Mouse (Mus musculus) skeletal muscle tissue, adult 2 months (tissue): ENCODE measurements around the gene Adamts17.

Experiments
- DNase-seq: peaks from one replicate; pipeline ENCODE4 v3.0.0-alpha.2; 2012; ENCODE audit warnings: low read depth, low spot score

Gene Adamts17

GRCm38 (mm10) chr7:66843846-66844245 lies 4.3 kb downstream of the Adamts17 start:
- DNase-seq: no peak

- no peak for DNase-seq
These were observed 7.0 kb downstream of the Adamts17 start for GRCm38 (mm10) chr7:66846582-66846981.

DNA sequence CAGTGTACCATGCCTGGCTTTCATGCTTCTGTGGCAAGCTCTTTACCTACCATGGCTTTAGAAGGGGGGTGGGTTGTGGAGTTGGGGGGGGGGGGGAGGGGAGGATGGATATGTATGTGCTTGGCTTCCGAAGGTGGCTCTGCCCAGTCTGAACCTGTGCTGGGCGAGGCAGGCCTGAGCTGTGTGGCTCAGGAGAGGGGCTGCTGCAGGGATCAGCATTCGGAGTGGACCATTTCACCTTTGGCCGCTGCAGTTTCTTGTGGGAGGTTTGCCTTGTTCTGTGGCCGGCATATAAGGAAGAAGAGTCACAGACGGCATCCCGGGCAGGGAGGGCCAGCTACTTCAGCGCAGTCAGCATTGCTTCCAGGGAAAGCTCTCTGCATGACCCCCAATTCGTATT lies 7.8 kb downstream of the Adamts17 start:
- no peak for DNase-seq

DNA sequence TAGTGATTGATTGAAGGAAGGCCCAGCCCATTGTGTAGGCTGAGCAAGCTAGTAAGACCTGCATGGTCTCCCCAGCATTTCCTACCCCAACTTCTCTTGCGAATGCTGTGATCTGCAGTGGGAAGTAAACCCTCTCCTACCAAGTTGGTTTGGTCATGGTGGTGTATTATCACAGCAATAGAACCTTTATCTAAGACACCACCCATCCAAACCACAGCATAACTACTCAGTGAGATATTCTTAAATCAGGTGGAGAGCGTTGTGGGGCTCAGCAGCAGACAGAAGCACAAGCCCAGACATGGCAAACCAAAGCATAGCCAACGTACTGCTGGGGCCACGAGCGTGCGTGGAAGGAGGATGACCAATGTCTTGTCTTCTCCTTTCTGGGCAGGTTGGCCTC lies 9.8 kb downstream of the Adamts17 start:
- DNase-seq: no peak

DNA sequence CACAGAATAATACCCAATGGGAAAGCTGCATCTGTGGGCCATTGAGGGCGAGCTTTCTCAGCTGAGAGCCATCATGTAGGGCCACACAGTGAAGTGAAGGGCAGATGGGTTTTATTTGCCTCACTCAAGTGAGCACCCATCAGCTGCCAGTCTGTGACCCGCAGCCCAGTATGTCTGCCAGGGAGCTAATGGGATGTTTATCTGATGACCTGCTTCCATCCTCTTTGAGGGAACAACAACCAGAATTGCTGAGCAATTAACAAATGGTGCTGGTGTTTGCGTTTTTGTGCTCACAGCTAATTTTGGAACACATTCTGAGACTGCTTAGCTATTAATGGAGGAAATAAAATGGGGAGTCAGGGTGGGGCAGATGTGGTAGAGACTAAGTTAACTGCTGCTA lies 12.6 kb downstream of the Adamts17 start:
- DNase-seq: no peak

GRCm38 (mm10) chr7:66857610-66858009 lies 18.1 kb downstream of the Adamts17 start:
- DNase-seq: no peak

DNA sequence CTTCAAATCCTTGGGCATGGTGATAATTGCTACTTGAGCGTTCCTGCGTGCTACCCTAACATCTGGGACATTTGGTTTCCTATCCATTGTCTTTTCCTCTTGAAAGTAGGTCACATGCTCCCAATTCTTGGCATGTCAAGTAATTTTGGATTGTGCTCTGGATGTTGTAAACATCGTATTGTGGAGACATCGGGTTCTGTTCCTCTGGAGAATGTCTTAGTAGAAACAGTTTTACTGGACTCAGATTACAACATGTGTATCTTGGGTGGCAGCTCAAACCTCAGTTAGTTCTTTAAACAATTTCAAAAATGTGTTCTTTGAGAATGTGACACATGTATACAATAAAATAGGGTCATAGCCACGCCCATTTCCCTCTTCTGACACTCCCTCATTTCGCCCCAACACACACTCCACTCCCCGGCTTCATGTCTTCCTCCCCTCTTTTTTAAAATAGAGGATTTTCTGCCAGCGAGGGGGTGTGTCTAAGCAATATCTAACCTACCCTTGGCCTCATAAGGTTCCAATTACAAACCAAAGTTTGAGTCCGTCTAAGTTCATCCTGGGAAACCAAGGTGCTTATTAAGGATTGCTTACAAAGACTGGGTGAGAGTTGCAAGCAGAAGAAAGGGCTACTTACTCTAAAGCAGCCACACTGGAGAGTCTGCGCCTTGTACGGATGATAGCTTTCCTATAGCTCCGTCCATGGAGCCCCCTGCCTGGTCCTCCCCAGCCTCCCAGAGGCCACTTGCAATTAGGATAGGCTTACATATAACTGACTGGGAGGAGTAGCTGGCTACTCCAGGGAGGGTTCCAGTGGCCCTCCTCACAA lies 18.9 kb downstream of the Adamts17 start:
- DNase-seq: no peak

DNA sequence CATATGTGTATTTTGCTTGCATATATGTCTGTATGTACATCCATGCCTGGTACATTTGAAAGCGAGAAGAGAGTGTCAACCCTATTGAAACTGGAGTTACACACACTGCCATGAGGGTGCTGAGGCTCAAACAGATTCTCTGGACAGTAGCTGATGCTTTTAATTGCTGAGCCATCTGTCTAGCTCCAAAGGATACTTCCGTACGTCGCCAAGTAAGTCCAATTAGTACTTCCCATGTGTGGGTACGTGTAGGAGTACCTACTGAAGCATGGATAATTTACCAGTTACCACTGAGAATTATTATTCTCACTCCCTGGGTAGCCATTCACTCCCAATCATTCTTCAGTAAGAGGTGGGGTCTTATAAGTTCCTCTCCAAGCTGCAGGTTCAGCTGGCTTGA lies 19.7 kb downstream of the Adamts17 start:
- DNase-seq: no peak

GRCm38 (mm10) chr7:66866944-66867718 lies 27.6 kb downstream of the Adamts17 start:
- DNase-seq: no peak

- DNase-seq: peak; percentile 20
These were observed 28.4 kb downstream of the Adamts17 start for GRCm38 (mm10) chr7:66867719-66868501.

GRCm38 (mm10) chr7:66871520-66871919 lies 32.0 kb downstream of the Adamts17 start:
- DNase-seq: no peak

DNA sequence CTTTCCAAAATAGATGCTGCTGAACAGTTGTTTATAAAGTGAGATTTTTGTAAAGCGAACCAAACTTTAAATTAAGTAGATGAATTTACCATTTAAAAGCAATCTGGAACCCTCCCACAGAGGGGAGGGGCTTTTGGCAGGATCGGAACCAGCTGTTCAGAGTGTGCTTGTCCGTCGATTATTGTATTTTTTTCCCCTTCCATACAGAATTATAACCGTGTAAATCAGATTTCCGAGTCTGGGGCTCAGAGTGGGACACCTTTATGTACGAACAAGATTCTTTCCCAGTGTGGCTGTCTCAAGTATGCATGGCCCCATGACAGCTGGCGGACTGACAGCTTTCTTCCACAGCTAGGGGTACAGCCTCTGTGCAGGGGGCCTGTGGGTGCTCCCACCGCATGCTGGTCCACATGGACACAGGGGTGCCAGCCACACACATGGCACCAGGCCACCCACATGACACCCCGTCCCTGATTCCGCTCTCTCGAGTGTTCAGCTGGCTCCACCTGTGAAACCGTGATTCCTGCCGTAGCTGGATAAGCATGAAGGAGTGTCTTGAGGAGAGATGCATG lies 32.5 kb downstream of the Adamts17 start:
- no peak for DNase-seq

- no peak for DNase-seq
These were observed 33.7 kb downstream of the Adamts17 start for GRCm38 (mm10) chr7:66873235-66873634.

DNA sequence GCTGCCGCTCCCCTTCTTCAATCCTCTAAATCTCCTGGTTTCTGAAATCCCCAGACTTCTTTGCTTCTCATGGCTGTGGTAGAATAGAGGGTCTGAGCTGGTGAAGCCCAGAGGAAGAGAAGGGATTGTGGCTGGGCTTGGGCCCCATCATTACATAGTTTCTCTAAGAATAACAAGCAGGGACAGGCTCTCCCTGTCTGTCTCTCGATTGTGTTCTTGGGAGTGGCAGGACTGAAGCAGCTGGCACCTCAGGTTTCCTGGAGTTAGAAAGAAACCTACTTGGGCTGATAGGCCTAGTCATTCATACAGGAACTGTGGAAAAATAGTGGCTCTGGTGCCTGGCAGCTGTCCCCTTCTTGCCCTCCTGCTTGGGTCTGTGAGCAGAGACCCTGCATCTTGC lies 51.9 kb downstream of the Adamts17 start:
- DNase-seq: no peak

DNA sequence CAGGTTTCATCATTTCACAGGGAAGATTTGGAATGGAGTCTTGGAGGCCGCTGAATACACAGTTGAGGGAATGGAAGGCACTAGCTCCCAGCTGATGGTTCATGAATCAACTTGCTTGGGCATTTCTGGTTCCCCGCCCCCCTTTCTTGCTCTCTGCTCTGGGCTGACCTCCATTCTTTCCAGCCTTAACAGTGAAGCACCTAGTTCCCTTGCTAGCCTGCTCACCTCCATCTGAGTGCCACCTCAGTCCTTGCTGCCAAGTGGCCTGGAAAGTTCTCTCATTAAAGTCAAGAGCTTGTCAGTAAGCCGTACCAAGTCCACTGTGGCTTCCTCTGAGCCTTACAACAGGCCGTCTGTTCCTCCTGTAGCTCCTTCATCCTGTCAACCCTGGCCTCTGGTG lies 52.6 kb downstream of the Adamts17 start:
- DNase-seq: no peak

DNA sequence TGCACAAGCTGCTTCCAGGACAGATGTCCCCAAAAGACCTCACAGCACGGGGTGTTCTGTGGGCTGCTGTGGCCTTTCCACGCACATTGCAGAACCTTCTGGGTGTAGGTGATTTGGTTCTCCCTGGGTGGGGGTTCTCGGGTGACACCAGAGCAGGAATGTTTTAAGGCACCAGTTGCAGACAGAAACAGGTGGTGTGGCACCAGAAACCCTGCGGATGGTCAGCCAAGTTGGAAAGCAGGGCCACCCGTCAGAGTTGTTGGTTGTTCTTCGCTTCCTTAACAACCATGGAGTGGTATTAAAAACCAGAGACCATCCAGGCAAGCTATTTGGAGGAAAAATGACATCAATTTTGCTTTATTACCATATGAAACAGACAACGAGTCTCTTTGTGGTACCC lies 62.8 kb downstream of the Adamts17 start:
- no peak for DNase-seq

GRCm38 (mm10) chr7:66903014-66903413 lies 63.5 kb downstream of the Adamts17 start:
- DNase-seq: peak; percentile 42

DNA sequence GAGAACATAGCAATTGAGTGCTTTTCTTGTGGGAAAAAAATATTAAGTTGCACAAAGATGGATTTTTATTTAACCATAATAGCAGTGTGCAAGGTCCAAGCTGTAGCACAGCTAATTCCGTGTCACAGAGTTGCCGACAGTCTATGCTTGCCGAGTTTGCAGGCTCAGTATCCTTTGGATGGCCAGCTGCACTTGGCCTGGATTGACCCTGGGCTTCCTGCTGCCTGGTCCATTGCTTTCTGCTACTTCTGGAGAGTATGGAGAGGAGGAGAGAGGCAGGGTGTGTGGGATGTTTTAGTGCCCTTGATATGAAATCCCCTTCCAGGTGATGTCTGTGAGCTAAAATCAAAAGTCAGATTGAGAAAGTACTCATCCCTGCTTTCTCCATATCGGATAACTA lies 66.4 kb downstream of the Adamts17 start:
- no peak for DNase-seq

DNA sequence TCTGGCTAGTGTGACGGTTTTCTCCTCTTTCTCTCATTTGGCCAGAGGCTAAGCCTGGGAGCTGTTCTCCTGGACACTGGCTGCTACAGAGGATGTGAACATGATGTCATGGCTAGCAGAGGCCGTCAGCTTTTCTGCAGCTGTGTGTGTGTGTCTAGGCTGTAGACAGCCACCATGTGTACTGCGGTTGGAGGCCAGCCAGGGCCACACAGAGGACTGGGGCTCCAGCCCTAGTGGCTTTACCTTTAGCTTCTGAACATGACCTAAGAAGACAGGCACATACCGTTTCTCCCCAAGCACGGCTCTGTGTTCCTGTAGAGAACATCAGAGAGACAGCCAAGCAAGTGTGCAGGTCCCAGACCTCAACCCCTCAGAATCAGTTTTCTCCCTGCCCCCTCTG lies 73.3 kb downstream of the Adamts17 start:
- DNase-seq: peak; percentile 40

DNA sequence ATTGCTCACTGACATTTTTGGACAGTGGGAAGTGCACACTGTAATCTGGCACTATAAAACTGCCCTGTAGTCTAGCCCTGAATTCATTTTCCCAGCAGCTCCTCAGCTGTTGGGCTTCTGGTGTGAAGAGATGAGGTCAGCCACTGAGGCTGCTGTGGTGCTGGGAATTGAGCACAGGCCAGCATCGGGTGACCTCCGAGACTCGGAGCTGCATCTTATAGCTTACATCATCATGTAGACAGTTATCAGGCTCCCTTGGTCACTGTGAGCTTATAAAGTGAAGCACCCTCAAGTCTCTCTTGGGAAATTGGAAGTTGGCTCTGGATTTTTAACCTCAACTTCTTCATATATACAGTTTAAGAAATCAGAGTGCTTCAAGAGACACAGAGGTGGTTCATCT lies 84.1 kb downstream of the Adamts17 start:
- DNase-seq: no peak

GRCm38 (mm10) chr7:66924104-66924503 lies 84.6 kb downstream of the Adamts17 start:
- no peak for DNase-seq

DNA sequence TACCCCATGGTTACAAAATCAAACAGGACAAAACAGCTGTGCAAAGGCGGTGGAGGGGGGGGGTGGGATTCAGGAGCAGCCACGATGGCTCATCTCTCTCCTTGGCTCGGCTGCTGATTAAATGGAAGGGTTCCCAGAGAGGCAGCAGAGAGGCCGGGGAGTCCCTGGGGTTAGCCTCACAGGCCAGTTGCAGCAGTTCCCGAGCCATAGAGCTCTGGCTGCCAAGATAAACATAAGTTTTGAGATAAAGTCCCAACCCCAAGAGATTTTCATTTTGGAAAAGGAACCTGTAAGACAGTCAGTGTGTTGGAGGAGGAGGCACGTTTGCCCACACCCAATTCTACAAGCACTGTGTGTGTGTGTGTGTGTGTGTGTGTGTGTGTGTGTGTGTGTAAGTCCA lies 89.7 kb downstream of the Adamts17 start:
- peak; percentile 73 for DNase-seq
